Mouse (Mus musculus) lung, embryonic 15.5 days (tissue): ENCODE measurements at regions not wholly inside any gene's neighbourhood (a gene's known extent, or its start where the extent isn't known, plus 50 kb on each side); places are given as distances from the start of the nearest gene placed in this dataset.

Experiments used
- ATAC-seq: fragments of 200-750 bp; cut with Nextera tagmentation; 2 replicates; pipeline ENCODE4 v1.8.0; 2017; ENCODE audit warnings: moderate number of reproducible peaks, borderline replicate concordance; ENCODE audit not compliant: low FRiP score, low TSS enrichment; ENCODE audit errors: extremely low read depth
- H3K27ac ChIP-seq: fragments of 300-500 bp; sonication (generic); 2 replicates; pipeline ENCODE4 v1.5.1; 2015; ENCODE audit warnings: moderate library complexity, mild to moderate bottlenecking, inconsistent platforms
- H3K27me3 ChIP-seq: fragments of 300-500 bp; sonication (generic); 2 replicates; pipeline ENCODE4 v1.6.1; 2015; ENCODE audit warnings: inconsistent platforms
- H3K36me3 ChIP-seq: fragments of 300-500 bp; sonication (generic); 2 replicates; pipeline ENCODE4 v1.6.1; 2015; ENCODE audit warnings: inconsistent platforms
- H3K4me1 ChIP-seq: fragments of 300-500 bp; sonication (generic); 2 replicates; pipeline ENCODE4 v1.6.1; 2015; ENCODE audit warnings: inconsistent platforms
- H3K4me2 ChIP-seq: fragments of 300-500 bp; sonication (generic); 2 replicates; pipeline ENCODE4 v1.6.1; 2015; ENCODE audit warnings: inconsistent platforms, mild to moderate bottlenecking, moderate library complexity
- H3K4me3 ChIP-seq: fragments of 300-500 bp; sonication (generic); 2 replicates; pipeline ENCODE4 v1.5.1; 2015; ENCODE audit warnings: mild to moderate bottlenecking, inconsistent platforms
- H3K9ac ChIP-seq: fragments of 300-500 bp; sonication (generic); 2 replicates; pipeline ENCODE4 v1.6.1; 2015; ENCODE audit warnings: inconsistent platforms
- H3K9me3 ChIP-seq: fragments of 300-500 bp; sonication (generic); 2 replicates; pipeline ENCODE4 v1.6.1; 2016; ENCODE audit warnings: inconsistent platforms
- WGBS: fragments of 180-500 bp; shearing (Covaris S2); methylation state at CpG from one replicate; pipeline ENCODE4 v1.1.7; 2015; 5-methylcytosine and 5-hydroxymethylcytosine counted together

DNA sequence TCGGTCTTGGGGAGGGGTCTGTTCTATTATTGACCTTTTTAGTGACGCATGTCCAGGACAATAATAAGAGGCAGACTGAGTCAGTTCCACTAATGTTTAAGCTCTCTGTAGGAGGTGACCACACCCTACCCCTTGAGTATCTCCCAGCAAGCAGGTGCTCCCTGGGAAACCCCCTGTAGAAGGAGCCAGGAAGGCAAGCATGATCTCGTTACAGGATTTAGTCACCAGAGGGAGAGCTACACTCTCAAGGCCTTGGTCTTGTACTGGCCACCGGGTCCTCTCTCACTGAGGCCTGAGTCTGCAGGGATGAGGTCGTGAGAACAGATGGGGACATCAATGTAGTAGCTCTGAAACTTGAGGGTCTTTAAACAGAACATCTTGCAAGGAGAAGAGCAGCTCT, 55.3 kb upstream of the Ccnd2 start:
- Histone ChIP-seq H3K4me1 (no peaks in the 10 kb centered on the region), H3K27me3 (no peaks in the 10 kb centered on the region), H3K4me2 (no peak overlapping the region), H3K9me3 (no peaks in the 10 kb centered on the region), H3K9ac (no peak overlapping the region), H3K36me3 (no peaks in the 10 kb centered on the region), H3K27ac (no peak overlapping the region), H3K4me3 (no peak overlapping the region)
- 52% methylated on average over 5 of the region's 5 CpGs for WGBS
- no peak for ATAC-seq

DNA sequence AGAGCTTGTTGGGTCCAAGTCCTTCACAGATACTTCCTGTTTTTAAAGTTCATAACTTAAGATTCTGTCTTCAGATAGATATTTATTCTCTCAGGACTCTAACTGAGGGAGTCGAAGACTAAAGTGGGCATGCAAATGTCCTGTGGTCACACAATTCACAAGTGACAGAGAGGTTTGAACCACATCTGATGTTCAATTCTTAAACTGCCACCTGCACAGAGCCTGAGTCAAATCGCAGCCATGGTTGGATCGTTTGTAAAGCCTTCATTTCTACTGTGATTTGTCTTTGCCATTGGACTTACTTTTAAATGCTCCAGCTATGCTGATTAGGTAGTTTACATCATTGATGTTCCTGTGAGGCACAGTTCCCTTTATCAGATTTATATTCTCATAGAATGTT, 61.4 kb upstream of the Ccnd2 start:
- H3K27ac ChIP-seq, result no peak overlapping the region
- H3K4me1 ChIP-seq, result no peaks in the 10 kb centered on the region
- no peaks in the 10 kb centered on the region for H3K9me3 ChIP-seq
- H3K4me2 ChIP-seq, result no peak overlapping the region
- H3K27me3 ChIP-seq, result peaks cover 3% of the 10 kb centered on the region; the same call in 1 of the 2 replicates
- ATAC-seq, result no peak
- 86% methylated on average over 3 of the region's 3 CpGs for WGBS
- no peak overlapping the region for H3K9ac ChIP-seq
- H3K36me3 ChIP-seq, result no peaks in the 10 kb centered on the region
- no peak overlapping the region for H3K4me3 ChIP-seq

DNA sequence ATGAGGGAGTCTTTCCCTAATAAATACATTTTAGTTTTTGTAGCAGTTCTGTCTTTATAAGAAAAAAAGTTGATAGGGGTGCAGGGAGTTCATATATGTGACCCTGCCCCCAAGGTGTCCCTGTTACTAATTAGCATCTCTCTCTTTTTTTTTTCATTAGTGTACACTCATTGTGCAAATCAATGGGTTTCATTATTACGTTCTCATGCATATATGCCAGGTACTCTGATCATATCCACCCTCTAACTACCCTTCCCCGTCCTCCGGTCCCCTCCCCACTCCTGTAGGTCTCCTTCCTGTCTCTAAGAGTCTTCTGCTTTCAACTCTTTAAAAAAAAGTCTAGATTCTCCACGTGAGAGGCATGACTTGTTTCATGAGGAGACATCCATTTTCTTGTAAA, 63.9 kb upstream of the Ccnd2 start:
- ATAC-seq, result no peak
- Histone ChIP-seq H3K4me2 (no peak overlapping the region), H3K27ac (no peak overlapping the region), H3K36me3 (no peaks in the 10 kb centered on the region), H3K4me3 (no peak overlapping the region), H3K27me3 (peaks cover 3% of the 10 kb centered on the region; the same call in 1 of the 2 replicates), H3K9me3 (no peaks in the 10 kb centered on the region), H3K9ac (no peak overlapping the region), H3K4me1 (no peaks in the 10 kb centered on the region)
- 51% methylated on average over 4 of the region's 4 CpGs for WGBS

DNA sequence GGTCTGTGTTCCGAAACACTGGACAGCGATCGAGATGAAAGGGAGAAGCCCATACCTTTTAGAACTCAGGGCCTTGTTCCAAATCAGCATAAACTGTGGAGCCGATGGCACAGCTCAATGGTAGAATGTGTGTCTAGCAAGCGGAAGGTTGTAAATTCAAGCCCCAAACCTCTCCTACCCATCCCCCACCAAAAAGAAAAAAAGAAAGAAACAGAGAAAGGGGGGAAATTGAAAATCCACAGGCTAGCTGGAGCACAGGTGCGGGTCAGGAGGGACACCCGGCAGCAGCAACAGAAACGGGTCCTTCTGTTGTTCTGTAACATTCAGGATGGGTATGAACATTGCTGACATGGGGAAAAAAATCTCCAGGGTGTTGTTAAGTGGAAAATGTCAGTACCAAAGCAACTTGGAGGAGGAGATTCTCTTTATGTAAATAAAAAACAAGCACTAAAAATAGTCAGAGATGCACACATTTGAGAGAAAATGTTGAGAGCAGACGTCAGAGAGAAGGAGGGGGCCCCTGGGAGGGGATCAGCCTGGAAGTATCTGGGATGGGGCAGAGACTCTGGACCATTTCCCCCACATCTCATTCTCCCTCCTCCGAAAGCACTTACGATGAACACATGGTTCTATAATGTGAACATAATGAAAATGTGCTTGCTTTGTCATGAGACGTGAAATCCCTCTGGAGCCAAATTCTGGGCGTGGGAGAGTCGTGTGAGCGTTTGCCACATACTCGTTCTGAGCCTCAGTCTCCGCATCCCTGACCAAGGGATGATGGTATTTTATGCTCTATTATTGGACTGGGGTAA, 66.8 kb upstream of the Ccnd2 start:
- Histone ChIP-seq H3K4me3 (no peak overlapping the region), H3K4me2 (no peak overlapping the region), H3K9me3 (no peaks in the 10 kb centered on the region), H3K27me3 (peaks cover 3% of the 10 kb centered on the region; the same call in 1 of the 2 replicates), H3K36me3 (no peaks in the 10 kb centered on the region), H3K4me1 (no peaks in the 10 kb centered on the region), H3K27ac (no peak overlapping the region), H3K9ac (no peak overlapping the region)
- ATAC-seq, result no peak
- WGBS, result 75% methylated on average over 17 of the region's 17 CpGs

DNA sequence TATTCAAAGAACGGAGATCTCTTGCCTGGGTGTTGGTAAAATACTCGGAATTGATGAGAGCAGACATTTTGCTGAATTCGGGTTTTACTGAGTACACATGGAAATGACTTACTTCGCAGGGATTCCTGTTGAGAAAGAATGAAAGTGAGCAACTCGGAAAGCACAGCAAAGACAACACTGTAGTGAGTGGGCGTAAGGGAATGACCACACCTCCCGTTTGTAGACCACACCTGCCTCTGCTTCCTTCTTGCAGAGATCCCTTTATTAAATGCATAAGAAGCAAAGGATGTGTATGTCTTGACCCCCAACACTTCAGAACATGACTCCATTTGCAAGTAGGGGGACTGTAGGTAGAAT, 67.4 kb upstream of the Ccnd2 start:
- 76% methylated on average over 7 of the region's 7 CpGs for WGBS
- Histone ChIP-seq H3K4me2 (no peak overlapping the region), H3K27ac (no peak overlapping the region), H3K36me3 (no peaks in the 10 kb centered on the region), H3K27me3 (peaks cover 3% of the 10 kb centered on the region; the same call in 1 of the 2 replicates), H3K4me1 (no peaks in the 10 kb centered on the region), H3K9ac (no peak overlapping the region), H3K9me3 (no peaks in the 10 kb centered on the region), H3K4me3 (no peak overlapping the region)
- no peak for ATAC-seq

DNA sequence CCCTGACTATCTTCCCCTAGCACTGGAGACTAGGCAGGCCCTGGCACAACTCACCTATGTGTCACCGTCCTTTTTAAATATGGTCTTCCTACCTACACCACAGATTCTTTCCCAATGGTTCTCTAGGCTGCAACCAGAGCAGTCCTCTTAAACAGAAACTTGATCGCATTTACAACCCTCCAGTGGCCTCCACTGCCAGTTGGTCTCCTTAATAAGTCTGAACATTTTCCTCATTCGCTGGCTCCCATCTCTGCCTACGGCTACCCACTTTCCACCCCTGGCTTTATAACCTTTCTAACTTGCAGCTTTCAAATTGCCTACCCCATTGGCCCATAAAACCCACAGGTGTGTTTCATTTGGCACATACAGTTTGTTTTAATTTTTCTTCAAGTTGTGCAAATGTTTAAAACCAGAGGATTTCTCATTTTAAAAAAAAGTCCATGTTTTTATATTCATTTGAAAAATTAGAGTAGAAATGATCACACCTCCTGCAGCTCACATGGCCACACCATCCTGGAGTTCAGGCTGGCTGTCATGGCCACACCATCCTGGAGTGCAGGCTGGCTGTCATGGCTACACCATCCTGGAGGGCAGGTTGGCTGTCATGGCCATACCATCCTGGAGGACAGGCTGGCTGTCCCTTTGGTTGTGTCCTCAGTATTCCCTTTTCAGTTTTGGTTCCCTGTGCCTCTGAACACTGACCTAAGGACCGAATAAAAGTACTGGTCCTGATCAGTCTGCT, 74.4 kb upstream of the Ccnd2 start:
- Histone ChIP-seq H3K9ac (no peak overlapping the region), H3K4me1 (no peaks in the 10 kb centered on the region), H3K27me3 (no peaks in the 10 kb centered on the region), H3K9me3 (no peaks in the 10 kb centered on the region), H3K27ac (no peak overlapping the region), H3K4me2 (no peak overlapping the region), H3K4me3 (no peak overlapping the region), H3K36me3 (no peaks in the 10 kb centered on the region)
- no peak for ATAC-seq
- WGBS, result 81% methylated on average over 5 of the region's 5 CpGs

DNA sequence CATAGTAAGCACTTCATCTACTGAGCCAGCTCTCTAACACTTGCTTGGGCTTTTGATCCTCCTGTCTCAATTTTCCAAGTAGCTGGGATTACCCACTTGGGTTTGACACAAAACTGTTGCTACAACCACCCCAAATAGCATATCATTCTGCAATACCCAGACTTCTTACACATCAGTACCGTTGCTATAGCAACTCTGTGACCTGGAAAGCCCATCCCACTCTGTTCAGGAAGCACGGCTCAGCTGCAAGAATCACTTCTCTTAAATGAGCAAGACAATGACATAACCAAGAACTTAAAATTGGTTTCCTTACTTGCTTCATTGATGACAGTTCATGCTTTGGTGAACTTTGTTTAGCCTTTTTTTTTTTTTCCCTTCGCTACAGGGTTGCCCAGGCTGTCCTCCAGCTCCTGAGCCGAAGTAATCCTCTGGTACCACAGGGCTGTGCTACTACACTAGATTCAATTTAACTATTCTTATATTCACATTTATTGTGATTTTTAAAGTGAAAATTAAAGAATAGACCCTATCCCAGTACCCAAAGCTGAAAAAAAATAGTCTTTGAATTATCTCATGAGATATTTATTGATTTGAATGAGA, 84.6 kb upstream of the Ccnd2 start:
- ATAC-seq, result no peak
- 76% methylated on average over 4 of the region's 4 CpGs for WGBS

DNA sequence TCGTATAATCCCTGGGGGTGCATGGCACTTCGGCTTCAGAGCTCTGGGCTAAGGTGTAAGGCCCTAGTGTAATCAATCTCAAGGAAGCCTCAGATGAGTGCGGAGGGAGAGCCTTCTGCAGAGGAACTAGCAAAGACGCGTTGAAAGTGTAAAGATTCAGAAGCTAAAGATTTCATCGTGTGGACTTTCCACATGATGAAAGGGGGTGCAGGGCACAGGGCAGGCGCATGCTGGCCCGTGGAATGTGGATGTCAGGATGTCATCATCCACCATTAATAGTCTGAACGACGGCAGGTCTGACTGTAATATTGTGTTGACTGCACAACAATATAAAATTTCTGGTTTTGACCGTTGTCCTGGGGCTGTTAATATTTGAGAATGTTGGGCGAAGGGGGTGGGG, 85.2 kb upstream of the Ccnd2 start:
- no peak for ATAC-seq
- no peak overlapping the region for H3K4me3 ChIP-seq
- H3K4me1 ChIP-seq, result no peaks in the 10 kb centered on the region
- no peaks in the 10 kb centered on the region for H3K27me3 ChIP-seq
- H3K36me3 ChIP-seq, result no peaks in the 10 kb centered on the region
- no peak overlapping the region for H3K27ac ChIP-seq
- no peak overlapping the region for H3K4me2 ChIP-seq
- H3K9me3 ChIP-seq, result no peaks in the 10 kb centered on the region
- 60% methylated on average over 12 of the region's 12 CpGs for WGBS
- H3K9ac ChIP-seq, result no peak overlapping the region

More for the DNA sequence above, 84.6 kb upstream of the Ccnd2 start:
- no peak overlapping the region for H3K4me2 ChIP-seq
- H3K9me3 ChIP-seq, result no peaks in the 10 kb centered on the region
- H3K4me3 ChIP-seq, result no peak overlapping the region
- H3K9ac ChIP-seq, result no peak overlapping the region
- no peaks in the 10 kb centered on the region for H3K4me1 ChIP-seq
- no peaks in the 10 kb centered on the region for H3K27me3 ChIP-seq
- H3K36me3 ChIP-seq, result no peaks in the 10 kb centered on the region
- no peak overlapping the region for H3K27ac ChIP-seq

DNA sequence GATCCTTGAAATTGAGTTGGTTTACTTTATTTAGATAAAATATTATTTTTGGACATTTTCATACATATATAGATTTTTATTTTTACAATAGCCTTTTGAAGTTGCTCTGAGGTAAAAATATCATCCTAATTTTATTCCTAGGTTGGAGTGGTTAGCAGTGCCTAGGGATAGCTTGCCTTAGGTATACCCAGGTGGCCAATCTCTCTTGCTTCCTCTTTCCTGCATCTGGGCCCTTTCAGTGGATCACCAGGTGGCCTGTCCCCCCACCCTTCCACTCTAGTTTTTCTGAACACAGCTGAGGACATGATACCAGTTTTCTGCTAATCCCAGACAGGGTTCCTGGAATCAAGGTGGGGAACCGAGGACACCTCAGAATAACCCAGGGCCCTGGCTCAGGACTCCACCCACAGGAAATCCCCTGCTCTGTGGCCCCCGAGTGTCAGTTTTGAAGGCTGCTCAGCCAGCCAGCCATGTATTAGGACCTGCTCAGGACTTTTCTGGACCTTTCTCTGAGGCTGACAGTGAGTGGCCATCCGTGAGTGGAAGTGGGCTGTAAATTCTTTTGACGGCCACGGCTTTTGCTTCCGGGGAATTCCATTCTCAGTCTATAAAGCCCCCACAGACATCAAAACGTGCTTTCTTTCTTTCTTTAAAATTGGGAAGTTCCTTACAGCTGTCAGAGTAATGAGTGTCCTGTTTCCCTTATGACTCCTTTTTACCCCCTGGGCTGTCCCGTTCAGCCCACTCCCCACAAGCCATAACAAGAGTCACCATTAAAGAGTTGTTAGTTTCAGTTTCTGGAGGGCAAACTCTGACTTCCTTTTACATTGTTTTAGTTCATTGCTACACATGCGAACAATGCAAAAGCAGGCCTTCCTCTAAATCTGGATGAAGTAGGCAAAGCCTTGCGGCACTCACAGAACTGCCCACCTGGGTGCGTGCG, 87.8 kb upstream of the Ccnd2 start:
- ATAC-seq, result no peak
- WGBS, result 67% methylated on average over 12 of the region's 12 CpGs
- no peaks in the 10 kb centered on the region for H3K9me3 ChIP-seq
- H3K36me3 ChIP-seq, result no peaks in the 10 kb centered on the region
- H3K27ac ChIP-seq, result no peak overlapping the region
- H3K4me3 ChIP-seq, result no peak overlapping the region
- no peaks in the 10 kb centered on the region for H3K27me3 ChIP-seq
- H3K4me2 ChIP-seq, result no peak overlapping the region
- no peaks in the 10 kb centered on the region for H3K4me1 ChIP-seq
- no peak overlapping the region for H3K9ac ChIP-seq

DNA sequence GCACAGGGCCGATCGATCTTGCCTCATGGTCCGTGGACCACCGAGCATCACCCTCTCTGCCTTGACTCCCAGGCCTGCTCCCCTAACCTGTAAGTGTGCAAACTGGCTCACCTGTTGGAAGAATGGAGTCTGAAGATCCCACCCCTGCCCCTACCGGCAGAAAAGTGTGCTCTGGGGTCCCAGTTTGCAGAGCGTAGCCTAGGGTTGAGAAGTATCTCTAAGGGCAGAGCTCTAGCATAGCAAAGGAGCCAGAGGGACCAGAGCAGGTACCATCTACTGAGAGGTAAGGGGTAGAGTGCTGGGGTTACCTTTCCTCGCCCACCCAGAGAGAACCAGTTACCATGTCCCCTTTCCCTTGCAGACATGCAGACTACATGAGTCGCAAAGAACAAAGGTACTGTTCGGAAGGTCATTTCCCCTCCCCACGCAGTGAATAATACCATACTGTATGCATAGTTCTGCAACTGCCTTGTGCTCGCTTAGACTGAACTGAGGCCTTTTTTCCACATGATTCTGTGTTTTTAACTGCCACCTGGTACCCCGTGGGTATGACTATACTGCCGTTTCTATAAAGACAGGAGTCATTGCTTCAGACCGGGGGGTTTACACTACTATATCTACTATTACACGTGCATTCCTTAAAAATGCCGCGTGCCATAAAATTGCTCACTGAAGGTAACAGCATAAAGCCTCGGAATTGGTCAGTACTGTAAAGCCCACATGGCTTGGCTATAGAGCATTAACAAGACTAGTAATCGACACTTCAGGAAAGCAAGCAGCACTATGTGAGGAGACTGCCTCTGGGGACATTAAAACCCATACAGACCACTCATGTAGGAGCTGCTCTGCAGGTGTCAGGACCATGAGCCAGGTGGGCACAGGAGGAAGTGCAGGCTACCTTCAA, 88.7 kb upstream of the Ccnd2 start:
- Histone ChIP-seq H3K27me3 (no peaks in the 10 kb centered on the region), H3K36me3 (no peaks in the 10 kb centered on the region), H3K9ac (no peak overlapping the region), H3K9me3 (no peaks in the 10 kb centered on the region), H3K4me1 (no peaks in the 10 kb centered on the region), H3K27ac (no peak overlapping the region), H3K4me3 (no peak overlapping the region), H3K4me2 (no peak overlapping the region)
- 85% methylated on average over 19 of the region's 19 CpGs for WGBS
- ATAC-seq, result no peak
